Mouse (Mus musculus) right cerebral cortex, postnatal 25 days (tissue): Measurements from ENCODE around the gene Mrpl2.

Experiments
- DNase-seq: peaks from one replicate; pipeline ENCODE4 v3.0.0; 2022

The Mrpl2 gene

GRCm38 (mm10) chr17:46628471-46628790 lies 17.6 kb upstream of the Mrpl2 start:
- no peak for DNase-seq

GRCm38 (mm10) chr17:46628791-46629684 lies 17.0 kb upstream of the Mrpl2 start, which contains the start of gene Ptk7:
TSS of gene Ptk7 (minus strand) at chr17:46629504.
- peak; percentile 69 for DNase-seq

- DNase-seq, result no peak
Observed at GRCm38 (mm10) chr17:46629685-46630441, 16.2 kb upstream of the Mrpl2 start.

GRCm38 (mm10) chr17:46636831-46637523 lies 9.1 kb upstream of the Mrpl2 start:
- peak; percentile 60 for DNase-seq

GRCm38 (mm10) chr17:46639929-46640328 lies 6.1 kb upstream of the Mrpl2 start:
- no peak for DNase-seq

GRCm38 (mm10) chr17:46642060-46642459 lies 4.0 kb upstream of the Mrpl2 start:
- no peak for DNase-seq

GRCm38 (mm10) chr17:46644152-46644805 lies 1.8 kb upstream of the Mrpl2 start:
- DNase-seq, result no peak

GRCm38 (mm10) chr17:46644916-46645475 lies 1.0 kb upstream of the Mrpl2 start:
- no peak for DNase-seq

- DNase-seq, result no peak
Observed at GRCm38 (mm10) chr17:46646322-46646662, 263 bp downstream of the Mrpl2 start.

GRCm38 (mm10) chr17:46647279-46647678 lies 1.2 kb downstream of the Mrpl2 start:
- no peak for DNase-seq

GRCm38 (mm10) chr17:46648436-46648835 lies 2.4 kb downstream of the Mrpl2 start:
- no peak for DNase-seq

- no peak for DNase-seq
Observed at GRCm38 (mm10) chr17:46649811-46650210, 3.8 kb downstream of the Mrpl2 start.

GRCm38 (mm10) chr17:46650232-46651031 lies 4.4 kb downstream of the Mrpl2 start, which contains the start of gene Cul7:
TSS of gene Cul7 (plus strand) at chr17:46650337.
- DNase-seq, result peak; percentile 92

GRCm38 (mm10) chr17:46651292-46651691 lies 5.3 kb downstream of the Mrpl2 start:
- no peak for DNase-seq

- no peak for DNase-seq
Observed at GRCm38 (mm10) chr17:46651755-46652547, 5.9 kb downstream of the Mrpl2 start.

- no peak for DNase-seq
Observed at GRCm38 (mm10) chr17:46656054-46656453, 10.0 kb downstream of the Mrpl2 start.

- no peak for DNase-seq
Observed at GRCm38 (mm10) chr17:46661351-46661750, 15.3 kb downstream of the Mrpl2 start.

- DNase-seq, result no peak
Observed at GRCm38 (mm10) chr17:46661981-46662380, 16.0 kb downstream of the Mrpl2 start.

GRCm38 (mm10) chr17:46662730-46663129 lies 16.7 kb downstream of the Mrpl2 start:
- no peak for DNase-seq

- DNase-seq, result no peak
Observed at GRCm38 (mm10) chr17:46667712-46668111, 21.7 kb downstream of the Mrpl2 start.

- no peak for DNase-seq
Observed at GRCm38 (mm10) chr17:46669911-46670310, 23.9 kb downstream of the Mrpl2 start.
